Mouse (Mus musculus) lung, adult 2 months (tissue): ENCODE data around the gene Hsp90ab1.

Experiments used
- CTCF ChIP-seq: fragments of 200-500 bp; IDR thresholded peaks from 2 replicates; pipeline ENCODE4 v1.5.1; 2011; ENCODE audit warnings: mild to moderate bottlenecking, low read length, control low read depth; ENCODE audit not compliant: insufficient read depth
- POLR2A ChIP-seq: fragments of 200-500 bp; IDR thresholded peaks from 2 replicates; pipeline ENCODE4 v1.6.1; 2011; ENCODE audit warnings: low read depth, mild to moderate bottlenecking, control low read depth, low read length, borderline replicate concordance; ENCODE audit errors: extremely low read depth

DNA sequence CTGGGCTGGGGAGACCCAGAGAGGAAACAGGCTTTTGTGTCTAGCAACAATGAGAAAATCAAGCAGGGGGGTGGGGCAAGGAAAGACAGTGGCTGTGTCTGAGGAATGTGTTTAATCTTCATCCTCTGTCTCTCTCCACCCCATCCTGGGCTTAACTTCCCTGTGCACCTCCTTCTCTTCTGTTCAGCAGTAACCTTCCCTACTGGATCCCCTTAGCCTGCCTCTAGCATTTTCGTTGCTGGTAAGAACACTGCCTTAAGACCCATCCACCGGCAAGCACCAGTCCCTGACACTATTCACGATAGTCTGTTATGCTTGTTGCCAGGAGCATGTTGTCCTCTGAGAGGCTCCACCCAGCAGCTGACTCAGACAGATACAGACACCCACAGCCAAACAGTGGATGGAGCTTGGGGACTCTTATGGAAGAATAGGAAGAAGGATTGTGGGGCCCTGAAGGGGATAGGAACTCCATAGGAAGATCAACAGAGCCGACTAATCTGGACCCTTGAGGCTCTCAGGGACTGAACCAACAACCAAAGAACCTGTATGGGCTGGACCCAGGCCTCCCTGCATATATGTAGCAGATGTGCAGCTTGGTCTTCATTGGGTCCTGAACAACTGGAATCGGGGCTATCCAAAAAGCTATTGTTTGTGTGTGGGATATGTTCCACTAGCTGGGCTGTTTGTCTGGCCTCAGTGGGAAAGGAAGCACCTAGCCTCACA, 37.2 kb upstream of the Hsp90ab1 start:
- TF ChIP-seq CTCF (no peak), POLR2A (no peak)
